Mouse (Mus musculus) CH12.LX (cell line): ENCODE results near the gene Myo1d. TPM values are rescaled to one million over a fixed set of nuclear protein-coding genes. Genes with fewer than 3 reads are reported as not detected.

Source experiments
- DNase-seq: peaks from one replicate; pipeline ENCODE4 v3.0.0-alpha.2; 2013; ENCODE audit errors: extremely low read depth
- H3K27ac ChIP-seq: 2 replicates; pipeline ENCODE4 v1.5.1; 2012; ENCODE audit warnings: low read depth, mild to moderate bottlenecking, control low read depth, moderate library complexity; ENCODE audit not compliant: insufficient read depth
- H3K27me3 ChIP-seq: replicated peaks from 2 replicates; pipeline ENCODE3; 2012; ENCODE audit warnings: inconsistent platforms
- H3K36me3 ChIP-seq, 2 experiments: replicated peaks in 1 of 2; 2 replicates each; pipeline versions ENCODE3 to v1.6.1; 2012; ENCODE audit warnings: inconsistent platforms in 1 of 2, low read length in 1 of 2, mild to moderate bottlenecking in 1 of 2, mixed read lengths in 1 of 2, moderate library complexity in 1 of 2; ENCODE audit not compliant: control insufficient read depth in 1 of 2, insufficient read depth in 1 of 2
- H3K4me1 ChIP-seq, 2 experiments: 2 replicates each; pipeline ENCODE4 v1.6.1; 2012; ENCODE audit warnings: inconsistent platforms in 1 of 2, moderate library complexity in 1 of 2; ENCODE audit not compliant: insufficient read depth in 2 of 2, control insufficient read depth in 1 of 2
- H3K4me2 ChIP-seq: 2 replicates; pipeline ENCODE4 v1.6.1; 2012; ENCODE audit warnings: low read depth, mild to moderate bottlenecking, control low read depth; ENCODE audit not compliant: poor library complexity, insufficient read depth, severe bottlenecking
- H3K4me3 ChIP-seq, 3 experiments: fragments of 150-350 bp in 1 of 3; sonication (generic) in 1 of 3; replicated peaks in 1 of 3; 2 replicates each; pipeline versions ENCODE3 to v1.5.1; 2011 to 2012; ENCODE audit warnings: low read depth in 2 of 3, low read length in 2 of 3, mild to moderate bottlenecking in 2 of 3, moderate library complexity in 2 of 3, control low read depth in 1 of 3, improper control_type of control experiment in 1 of 3, inconsistent platforms in 1 of 3, mixed read lengths in 1 of 3; ENCODE audit not compliant: poor library complexity in 1 of 3
- H3K79me2 ChIP-seq: replicated peaks from 2 replicates; pipeline ENCODE4 v1.6.1; 2012; ENCODE audit warnings: mild to moderate bottlenecking, moderate library complexity; ENCODE audit not compliant: control insufficient read depth, poor library complexity, insufficient read depth, severe bottlenecking; ENCODE audit errors: extremely low read depth
- H3K9ac ChIP-seq: 2 replicates; pipeline ENCODE4 v1.6.1; 2012; ENCODE audit warnings: low read depth, mild to moderate bottlenecking, control low read depth, moderate library complexity; ENCODE audit not compliant: insufficient read depth
- H3K9me3 ChIP-seq: replicated peaks from 2 replicates; pipeline ENCODE3; 2012; ENCODE audit warnings: low read length, inconsistent platforms, mixed read lengths
- BHLHE40 ChIP-seq: IDR thresholded peaks from 2 replicates; pipeline ENCODE4 v1.6.1; 2011; ENCODE audit warnings: mild to moderate bottlenecking, low read depth, low read length, improper control_type of control experiment
- CHD2 ChIP-seq: IDR thresholded peaks from 2 replicates; pipeline ENCODE4 v1.6.1; 2011; ENCODE audit warnings: low read length, improper control_type of control experiment
- CTCF ChIP-seq, 2 experiments: IDR thresholded peaks in 1 of 2; conservative IDR thresholded peaks in 1 of 2; 2 replicates each; pipeline ENCODE4 v1.5.1; 2011 to 2012; ENCODE audit warnings: low read depth in 2 of 2, low read length in 2 of 2, improper control_type of control experiment in 1 of 2, inconsistent platforms in 1 of 2, mild to moderate bottlenecking in 1 of 2, moderate library complexity in 1 of 2
- E2F4 ChIP-seq: IDR thresholded peaks from 2 replicates; pipeline ENCODE4 v1.6.1; 2011; ENCODE audit warnings: low read depth, low read length, improper control_type of control experiment; ENCODE audit not compliant: insufficient replicate concordance
- ELF1 ChIP-seq: IDR thresholded peaks from 2 replicates; pipeline ENCODE4 v1.6.1; 2014; ENCODE audit warnings: low read depth, mild to moderate bottlenecking, inconsistent platforms, low read length, improper control_type of control experiment
- ETS1 ChIP-seq: conservative IDR thresholded peaks from 2 replicates; pipeline ENCODE4 v1.6.1; 2012; ENCODE audit warnings: low read depth, mild to moderate bottlenecking, inconsistent platforms, low read length, improper control_type of control experiment, moderate library complexity
- GABPA ChIP-seq: IDR thresholded peaks from 2 replicates; pipeline ENCODE4 v1.6.1; 2012; ENCODE audit warnings: low read depth, low read length, improper control_type of control experiment, inconsistent platforms; ENCODE audit not compliant: insufficient replicate concordance
- IRF4 ChIP-seq: IDR thresholded peaks from 2 replicates; pipeline ENCODE4 v1.6.1; 2014; ENCODE audit warnings: low read depth, mild to moderate bottlenecking, inconsistent platforms, low read length, improper control_type of control experiment
- MAX ChIP-seq: IDR thresholded peaks from 2 replicates; pipeline ENCODE4 v1.6.1; 2011; ENCODE audit warnings: low read length, improper control_type of control experiment
- MYC ChIP-seq: IDR thresholded peaks from 2 replicates; pipeline ENCODE4 v1.6.1; 2011; ENCODE audit warnings: low read depth, mild to moderate bottlenecking, improper control_type of control experiment, low read length
- NRF1 ChIP-seq: IDR thresholded peaks from 2 replicates; pipeline ENCODE4 v1.6.1; 2014; ENCODE audit warnings: low read depth, mild to moderate bottlenecking, inconsistent platforms, low read length, improper control_type of control experiment, moderate library complexity
- POLR2A ChIP-seq: IDR thresholded peaks from 2 replicates; pipeline ENCODE4 v1.6.1; 2011; ENCODE audit warnings: low read depth, mild to moderate bottlenecking, improper control_type of control experiment, low read length
- POLR2AphosphoS2 ChIP-seq: IDR thresholded peaks from 2 replicates; pipeline ENCODE4 v1.6.1; 2011; ENCODE audit warnings: low read depth, low read length, improper control_type of control experiment
- RAD21 ChIP-seq: IDR thresholded peaks from 2 replicates; pipeline ENCODE4 v1.6.1; 2011; ENCODE audit warnings: low read depth, mild to moderate bottlenecking, low read length, improper control_type of control experiment, moderate library complexity
- RCOR1 ChIP-seq: conservative IDR thresholded peaks from 2 replicates; pipeline ENCODE4 v1.6.1; 2012; ENCODE audit warnings: low read depth, mild to moderate bottlenecking, inconsistent platforms, low read length, improper control_type of control experiment
- SMC3 ChIP-seq: IDR thresholded peaks from 2 replicates; pipeline ENCODE4 v1.6.1; 2011; ENCODE audit warnings: low read depth, low read length, improper control_type of control experiment
- TCF12 ChIP-seq: IDR thresholded peaks from 2 replicates; pipeline ENCODE4 v1.6.1; 2014; ENCODE audit warnings: low read depth, mild to moderate bottlenecking, inconsistent platforms, low read length, improper control_type of control experiment
- USF1 ChIP-seq: IDR thresholded peaks from 2 replicates; pipeline ENCODE4 v1.6.1; 2014; ENCODE audit warnings: low read depth, mild to moderate bottlenecking, inconsistent platforms, low read length, improper control_type of control experiment
- ZKSCAN1 ChIP-seq: IDR thresholded peaks from 2 replicates; pipeline ENCODE4 v1.6.1; 2012; ENCODE audit warnings: low read depth, inconsistent platforms, low read length, improper control_type of control experiment, borderline replicate concordance
- ZNF384 ChIP-seq: IDR thresholded peaks from 2 replicates; pipeline ENCODE4 v1.6.1; 2012; ENCODE audit warnings: low read depth, low read length, improper control_type of control experiment, inconsistent platforms
- dilution Hi-C: fragments of 300-500 bp; cut with MboI; formaldehyde crosslinking; loops from 2 replicates; pipeline ENCODE4 v1.14.3; 2020; ENCODE audit warnings: low sequenced_read_pairs; ENCODE audit not compliant: extremely low pct_unique_long_range_greater_than_20kb, extremely low pct_ligation_motif_present
- in situ Hi-C: fragments of 300-500 bp; cut with MboI; formaldehyde crosslinking; loops from 3 replicates; pipeline ENCODE4 v1.14.3; 2019; ENCODE audit warnings: low sequenced_read_pairs, low pct_ligation_motif_present, low pct_unique_long_range_greater_than_20kb, mixed read lengths
- polyA plus RNA-seq: library from polyadenylated mRNA; unstranded; fragments of >175 nt; gene quantifications from 2 replicates; pipeline ENCODE4 v1.2.1, GENCODE M21; 2012; ENCODE audit warnings: low read depth; ENCODE audit not compliant: insufficient read length
- total RNA-seq, 2 experiments: library from RNA; depleted of rRNA; stranded (reverse); fragments of 300-350 nt in 1 of 2; fragments of >200 nt in 1 of 2; gene quantifications; 2 replicates each; pipeline ENCODE4 v1.2.3; 2012 to 2014

Gene Myo1d
- total and polyA plus RNA-seq, 3 experiments = 2.2 to 5.6 (median 2.9) TPM

DNA sequence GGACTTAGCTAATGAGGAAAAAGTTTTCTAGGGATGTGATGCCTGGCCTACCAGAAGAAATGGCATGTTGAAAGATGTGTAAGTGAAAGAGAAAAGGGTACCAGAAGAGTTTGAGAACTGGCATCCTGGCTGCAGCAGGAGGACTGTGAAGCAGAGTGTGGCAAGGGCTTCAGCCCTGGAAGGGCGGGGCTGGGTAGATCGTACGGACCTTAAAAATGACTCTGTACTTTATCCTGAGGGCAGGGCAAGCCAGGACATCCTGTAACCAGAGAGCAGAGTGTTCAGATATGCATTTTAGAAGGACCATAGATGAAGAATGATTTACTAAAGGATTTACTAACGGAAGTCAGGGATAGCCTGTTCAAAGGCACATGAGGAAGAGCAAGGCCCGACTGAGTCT lies 34.4 kb downstream of the Myo1d start:
- Histone ChIP-seq H3K9ac (no peak overlapping the region), H3K27ac (no peak overlapping the region), H3K79me2 (no peaks in the 10 kb centered on the region), H3K27me3 (no peaks in the 10 kb centered on the region), H3K4me2 (no peak overlapping the region), H3K36me3 (no peaks in the 10 kb centered on the region), H3K4me1 (peaks cover 0 to under 1% of the 10 kb centered on the region in 2 experiments; a peak in 1 of 4 replicates), H3K9me3 (no peaks in the 10 kb centered on the region), H3K4me3 (no peak overlapping the region)
- in situ Hi-C loops = no loop called here
- no peak for TF ChIP-seq MYC
- TF ChIP-seq POLR2A = no peak
- TF ChIP-seq CTCF (conservative IDR thresholded peaks at IDR 0.05 in 1 of 2, IDR thresholded peaks at IDR 0.05 in 1 of 2; ENCODE audit: low read depth in 2 of 2, low read length in 2 of 2) = no peak
- no peak for TF ChIP-seq ELF1
- DNase-seq = no peak
- dilution Hi-C loops = no loop called here

DNA sequence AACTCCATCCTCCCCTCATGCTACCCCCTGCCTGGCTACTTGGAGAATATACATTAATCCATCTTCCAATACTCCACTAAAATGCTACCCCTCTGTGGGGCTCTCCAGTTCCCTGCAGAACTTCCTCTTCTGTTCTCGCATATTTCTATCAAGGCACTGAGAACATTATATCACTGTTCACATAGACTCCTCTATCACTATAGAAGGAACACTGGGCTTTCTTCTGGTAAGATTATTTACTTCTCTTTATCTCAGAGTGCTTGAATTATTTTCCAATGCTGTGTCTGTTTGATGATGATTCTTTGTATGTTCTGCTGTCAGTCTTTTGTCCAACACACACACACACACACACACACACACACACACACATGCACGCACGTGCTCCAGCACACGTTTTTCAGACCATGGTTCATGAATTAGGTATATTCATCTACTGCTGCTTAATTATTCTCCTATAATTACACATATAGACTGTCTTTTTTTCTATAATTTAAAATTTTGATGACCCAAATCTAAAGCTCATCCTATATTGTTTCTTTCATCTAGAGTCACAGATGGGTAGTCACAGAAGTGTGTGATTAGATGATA lies 35.9 kb downstream of the Myo1d start:
- in situ Hi-C loops = no loop called here
- no peaks in the 10 kb centered on the region for H3K9me3 ChIP-seq
- no peak overlapping the region for H3K27ac ChIP-seq
- dilution Hi-C loops = no loop called here
- no peaks in the 10 kb centered on the region for H3K4me1 ChIP-seq
- no peaks in the 10 kb centered on the region for H3K27me3 ChIP-seq
- no peak overlapping the region for H3K4me3 ChIP-seq
- DNase-seq = no peak
- H3K9ac ChIP-seq = no peak overlapping the region
- TF ChIP-seq BHLHE40 = 0 out of 2 replicates have a peak, but pooled peaks have one; percentile 29
- no peak for TF ChIP-seq ZNF384
- no peak for TF ChIP-seq ZKSCAN1
- TF ChIP-seq, all 38 proteins: peak for 1
- Histone ChIP-seq H3K4me2 (no peak overlapping the region), H3K79me2 (no peaks in the 10 kb centered on the region), H3K36me3 (no peaks in the 10 kb centered on the region)

DNA sequence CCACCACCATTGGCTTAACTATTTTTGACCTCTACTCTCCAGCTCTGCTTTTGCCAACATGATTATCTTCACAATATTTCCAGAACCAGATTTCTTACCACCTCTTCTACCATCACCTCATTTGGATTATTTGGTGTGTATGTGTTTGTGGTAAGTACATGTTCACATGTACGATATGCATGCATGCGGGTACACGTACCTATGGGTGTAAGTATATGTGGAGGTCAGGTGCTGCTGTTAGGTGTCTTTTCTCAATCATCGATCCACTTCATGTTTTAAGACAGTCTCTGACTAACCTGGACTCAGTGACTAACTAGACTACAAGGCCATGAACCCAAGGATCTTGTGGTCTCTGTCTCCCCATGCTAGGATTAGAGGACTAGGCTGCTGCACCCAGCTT lies 37.4 kb downstream of the Myo1d start:
- TF ChIP-seq SMC3 (no peak), POLR2AphosphoS2 (no peak), RCOR1 (no peak), ETS1 (no peak), CTCF (conservative IDR thresholded peaks at IDR 0.05 in 1 of 2, IDR thresholded peaks at IDR 0.05 in 1 of 2; ENCODE audit: low read depth in 2 of 2, low read length in 2 of 2) (no peak), RAD21 (no peak), MYC (no peak), TCF12 (no peak), NRF1 (no peak), IRF4 (no peak), GABPA (no peak), E2F4 (no peak), MAX (no peak), CHD2 (no peak), USF1 (no peak), ELF1 (no peak), BHLHE40 (no peak), POLR2A (no peak)
- dilution Hi-C loops (no loop called here), in situ Hi-C loops (no loop called here)
- no peaks in the 10 kb centered on the region for H3K4me1 ChIP-seq
- H3K4me3 ChIP-seq = no peak overlapping the region
- no peaks in the 10 kb centered on the region for H3K79me2 ChIP-seq
- H3K9ac ChIP-seq = no peak overlapping the region
- no peak overlapping the region for H3K27ac ChIP-seq
- H3K36me3 ChIP-seq = no peaks in the 10 kb centered on the region
- H3K9me3 ChIP-seq = no peaks in the 10 kb centered on the region
- H3K4me2 ChIP-seq = no peak overlapping the region
- H3K27me3 ChIP-seq = no peaks in the 10 kb centered on the region
- DNase-seq = no peak
